Mouse (Mus musculus): ENCODE measurements around the gene Nalcn.
A peak's percentile ranks its signal among the peaks of the same experiment; 100 is the strongest.

Nalcn gene

GRCm38 (mm10) chr14:123512923-123513322, 114.0 kb downstream of the Nalcn start:
- DNase-seq (ENCODE audit: low spot score in 2 of 2) = no peak

GRCm38 (mm10) chr14:123495544-123495943, 131.4 kb downstream of the Nalcn start:
- no peak for DNase-seq (ENCODE audit: low spot score in 2 of 2)

DNA sequence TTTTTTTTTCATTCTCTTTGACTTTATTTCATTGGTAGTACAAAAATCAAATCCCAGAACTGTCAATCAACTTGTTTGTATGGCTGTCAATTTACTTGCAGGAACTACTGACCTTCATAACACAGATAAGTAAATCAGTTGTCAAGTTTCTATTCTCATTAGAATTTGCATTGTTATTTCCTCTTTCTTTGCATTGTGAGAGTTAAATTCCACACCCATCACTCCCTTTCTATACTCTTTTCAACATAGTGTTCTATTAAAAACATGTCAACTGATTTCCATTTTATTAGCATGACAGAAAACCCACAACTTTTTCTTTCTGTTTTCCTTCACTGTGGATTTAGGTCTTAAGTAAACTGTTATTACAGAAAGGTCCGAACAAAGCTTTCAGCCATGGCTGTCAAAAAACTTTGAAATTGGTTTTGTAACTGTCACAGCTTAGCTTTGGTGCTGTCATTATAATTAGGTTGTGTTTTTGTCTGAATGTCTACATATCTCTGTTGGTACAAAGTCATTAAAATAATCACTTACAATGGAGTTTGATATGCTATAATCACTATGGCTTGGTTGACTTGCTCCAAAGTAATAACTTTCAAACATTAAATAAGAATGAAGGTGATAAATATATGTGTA, 138.3 kb downstream of the Nalcn start:
- no peak for DNase-seq (ENCODE audit: low spot score in 2 of 2)

- DNase-seq (ENCODE audit: low spot score in 2 of 2) = no peak
Observed at GRCm38 (mm10) chr14:123462026-123462425, 164.9 kb downstream of the Nalcn start.

- DNase-seq (ENCODE audit: low spot score in 2 of 2) = no peak
Observed at GRCm38 (mm10) chr14:123446031-123446430, 180.9 kb downstream of the Nalcn start.

- DNase-seq (ENCODE audit: low spot score in 2 of 2) = no peak
Observed at GRCm38 (mm10) chr14:123435542-123435941, 191.4 kb downstream of the Nalcn start.

DNA sequence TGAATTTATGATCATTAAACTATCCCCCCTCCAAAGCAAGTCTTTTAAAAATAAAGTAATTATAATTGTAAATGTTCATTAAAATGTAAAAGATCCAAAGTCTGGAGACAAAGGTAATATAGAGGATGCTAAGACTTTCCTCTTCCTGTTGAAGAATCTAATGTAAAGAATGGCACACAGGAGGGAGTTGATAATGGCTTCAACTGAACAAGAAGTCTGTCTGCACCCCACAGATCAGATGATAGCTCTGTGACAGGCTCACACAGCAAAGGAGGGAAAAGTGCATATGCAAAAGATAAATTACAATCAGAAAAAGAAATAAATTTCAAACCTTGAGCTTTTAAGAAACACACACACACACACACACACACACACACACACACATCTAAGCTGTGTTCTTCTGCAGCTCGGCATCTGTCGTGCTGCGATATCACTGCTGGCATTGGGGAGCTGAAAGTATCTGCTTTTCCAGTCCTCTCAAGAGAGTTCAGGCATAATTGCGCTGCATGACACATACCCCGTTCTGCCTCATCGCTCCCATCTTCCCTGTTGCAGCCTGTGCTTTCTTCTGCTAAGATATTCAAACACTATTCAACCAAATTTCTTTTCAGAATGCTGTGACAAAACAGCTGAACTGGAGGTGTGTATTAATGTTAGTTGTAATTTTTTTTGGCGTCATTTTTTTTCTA, 250.6 kb downstream of the Nalcn start:
- DNase-seq (ENCODE audit: low spot score in 2 of 2) = peak in 1 of 2 experiments; percentile 11

- no peak for DNase-seq (ENCODE audit: low spot score in 2 of 2)
Observed at GRCm38 (mm10) chr14:123371522-123371921, 255.4 kb downstream of the Nalcn start.

DNA sequence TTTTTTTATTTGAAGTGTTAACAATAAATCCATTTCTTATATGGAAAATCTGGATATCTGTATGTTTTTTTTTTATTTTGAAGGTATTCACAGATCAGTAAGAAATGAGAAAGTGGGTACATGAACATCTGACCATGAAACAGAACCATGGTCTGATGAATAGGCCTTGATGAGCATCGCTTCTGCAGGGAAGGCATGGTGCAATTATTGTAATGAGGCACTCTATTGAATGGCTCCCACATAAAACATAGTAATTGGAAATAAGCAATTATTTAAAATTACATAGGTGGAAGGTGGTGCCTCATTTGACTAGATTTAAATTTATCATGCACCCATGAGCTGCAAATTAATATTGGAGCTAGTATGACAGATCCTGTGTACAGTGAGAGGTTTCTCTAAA, 267.3 kb downstream of the Nalcn start:
- no peak for DNase-seq (ENCODE audit: low spot score in 2 of 2)

DNA sequence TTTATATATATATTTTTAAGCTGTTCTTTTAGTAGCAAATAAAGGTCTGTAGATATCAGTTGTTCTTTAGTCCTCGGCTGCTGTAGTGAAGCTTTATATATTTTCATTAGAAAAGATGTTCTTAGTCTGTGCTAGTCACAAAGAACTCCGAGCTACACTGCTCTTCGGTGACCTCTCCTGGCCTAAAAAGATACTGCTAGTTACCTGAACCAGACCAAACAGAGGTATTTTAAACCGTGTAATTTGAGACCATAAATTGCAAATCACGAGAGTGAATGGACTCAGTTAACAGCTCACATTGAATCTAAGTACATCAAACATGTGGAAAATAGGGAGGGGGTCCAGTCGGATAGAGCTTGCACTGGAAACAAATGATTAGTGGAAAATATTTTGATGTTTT, 274.0 kb downstream of the Nalcn start:
- DNase-seq (ENCODE audit: low spot score in 2 of 2) = peak in 1 of 2 experiments; percentile 22

DNA sequence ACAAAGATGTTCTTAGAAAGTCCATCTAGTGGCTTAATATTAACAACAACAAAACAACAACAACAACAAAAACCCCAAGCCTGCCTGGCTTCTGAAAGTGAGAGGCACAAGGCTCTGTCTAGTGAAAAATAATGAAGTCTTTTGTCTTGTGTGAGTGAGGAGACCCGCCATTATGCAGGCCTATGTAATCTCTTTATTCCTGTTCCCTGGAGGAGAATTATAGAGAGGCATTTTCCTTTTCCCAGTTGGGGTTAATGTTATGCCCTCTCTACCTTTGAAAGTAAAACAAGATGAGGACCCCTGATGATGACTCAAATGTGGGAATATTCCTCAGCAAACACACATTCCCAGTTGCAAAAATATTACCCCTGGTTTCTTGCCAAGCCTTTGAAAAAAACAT, 295.1 kb downstream of the Nalcn start:
- no peak for DNase-seq (ENCODE audit: low spot score in 2 of 2)

DNA sequence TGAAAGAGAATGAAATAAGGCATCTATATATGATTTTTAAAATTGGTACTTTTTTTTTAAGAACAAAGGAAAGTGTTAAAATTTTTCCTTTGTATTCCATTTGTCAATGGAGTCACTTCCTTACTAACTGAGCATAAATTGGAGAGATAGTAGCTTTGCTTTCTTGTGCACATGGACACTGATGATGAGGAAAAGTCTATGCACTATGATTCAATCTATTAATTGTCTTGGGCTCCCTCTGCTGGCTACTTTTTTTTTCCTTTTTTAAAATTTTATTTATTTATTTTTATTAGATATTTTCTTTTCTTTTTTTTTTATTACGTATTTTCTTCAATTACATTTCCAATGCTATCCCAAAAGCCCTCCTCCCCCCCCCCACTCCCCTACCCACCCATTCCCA, 312.6 kb downstream of the Nalcn start:
- DNase-seq (ENCODE audit: low spot score in 2 of 2) = no peak

GRCm38 (mm10) chr14:123312371-123312770, 314.6 kb downstream of the Nalcn start:
- DNase-seq (ENCODE audit: low spot score in 2 of 2) = no peak

DNA sequence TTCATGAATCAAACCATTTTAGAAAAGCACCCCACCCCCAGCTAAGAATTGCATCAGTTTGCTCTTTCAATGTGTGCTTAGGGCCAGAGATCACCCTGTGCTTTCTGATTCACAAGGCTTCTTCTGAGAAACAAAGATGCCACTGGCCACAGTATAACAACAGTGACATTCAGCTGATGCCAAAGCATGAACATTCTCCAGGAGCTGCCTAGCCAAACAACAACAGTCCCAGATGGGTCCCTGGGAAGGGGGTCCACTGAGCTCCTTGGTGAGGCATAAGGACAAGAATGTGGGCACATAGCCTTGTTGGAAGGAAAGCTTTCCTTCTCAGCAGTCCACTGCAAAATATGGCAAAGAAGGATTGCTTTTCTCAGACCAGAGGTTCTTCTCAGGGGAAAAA, 330.9 kb downstream of the Nalcn start:
- peak in 1 of 2 experiments; percentile 34 for DNase-seq (ENCODE audit: low spot score in 2 of 2)

GRCm38 (mm10) chr14:123291118-123292007, 335.6 kb downstream of the Nalcn start:
- DNase-seq (ENCODE audit: low spot score in 2 of 2) = no peak

- no peak for DNase-seq (ENCODE audit: low spot score in 2 of 2)
Observed at GRCm38 (mm10) chr14:123282165-123282564, 344.8 kb downstream of the Nalcn start.

- DNase-seq (ENCODE audit: low spot score in 2 of 2) = no peak
Observed at GRCm38 (mm10) chr14:123272121-123272520, 354.8 kb downstream of the Nalcn start.

GRCm38 (mm10) chr14:123240738-123241137, 386.2 kb downstream of the Nalcn start:
- no peak for DNase-seq (ENCODE audit: low spot score in 2 of 2)

- DNase-seq (ENCODE audit: low spot score in 2 of 2) = peak in 1 of 2 experiments; percentile 16
Observed at GRCm38 (mm10) chr14:123239945-123240344, 387.0 kb downstream of the Nalcn start.

- no peak for DNase-seq (ENCODE audit: low spot score in 2 of 2)
Observed at GRCm38 (mm10) chr14:123237002-123237401, 389.9 kb downstream of the Nalcn start.

- no peak for DNase-seq (ENCODE audit: low spot score in 2 of 2)
Observed at GRCm38 (mm10) chr14:123232630-123233206, 394.2 kb downstream of the Nalcn start.

Data from frontal cortex, postnatal 10 days (tissue).